Mouse (Mus musculus): Measurements from ENCODE around the gene Anapc7. TPM values are rescaled to one million over a fixed set of nuclear protein-coding genes. Genes with fewer than 3 reads are reported as not detected.

Anapc7 gene
- total and polyA plus RNA-seq, 3 experiments, result 39.9 to 49.7 TPM; not detected in 1

DNA sequence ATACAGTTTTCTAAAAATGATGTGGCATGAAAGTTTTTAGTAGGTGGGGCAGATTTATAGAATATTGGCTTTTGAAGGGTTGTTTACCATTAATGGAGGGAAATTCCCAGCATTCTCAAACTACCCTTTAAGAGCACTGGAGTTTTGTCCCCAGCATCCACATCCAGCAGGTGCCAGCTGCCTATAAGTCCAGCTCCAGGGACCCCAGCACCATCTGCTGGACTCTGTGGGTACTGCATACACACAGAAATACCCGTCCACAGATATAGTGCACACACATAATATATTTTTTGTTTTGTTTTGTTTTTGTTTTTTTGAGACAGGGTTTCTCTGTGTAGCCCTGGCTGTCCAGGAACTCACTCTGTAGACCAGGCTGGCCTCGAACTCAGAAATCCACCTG, 27.6 kb upstream of the Anapc7 start:
- peak; percentile 83 for DNase-seq (ENCODE audit: low read depth, low spot score)
- H3K27me3 ChIP-seq (ENCODE audit: control insufficient read depth in 1 of 2, insufficient read depth in 2 of 2, low read length in 2 of 2), result no peaks in the 10 kb centered on the region
- peaks cover 0 to 11% of the 10 kb centered on the region in 2 experiments; a peak in 2 of 4 replicates for H3K4me1 ChIP-seq (ENCODE audit: control insufficient read depth in 1 of 2, insufficient read depth in 2 of 2, low read length in 2 of 2)
- H3K79me2 ChIP-seq (ENCODE audit: control insufficient read depth, insufficient read depth, low read length, poor library complexity), result peaks cover 38% of the 10 kb centered on the region
- H3K9ac ChIP-seq (ENCODE audit: control insufficient read depth, low read depth, low read length, poor library complexity, severe bottlenecking), result no peak overlapping the region
- no peak overlapping the region for H3K4me3 ChIP-seq (ENCODE audit: control insufficient read depth in 1 of 2, insufficient read depth in 1 of 2, low read depth in 2 of 2, low read length in 2 of 2)
- TF ChIP-seq MXI1 (IDR thresholded peaks at IDR 0.05; ENCODE audit: low read depth, low read length) (no peak; the same call in 1 of the 2 replicates), MAZ (IDR thresholded peaks at IDR 0.05; ENCODE audit: low read depth, low read length) (no peak), CTCF (IDR thresholded peaks at IDR 0.05 in 2 of 3, conservative IDR thresholded peaks at IDR 0.05 in 1 of 3; ENCODE audit: control insufficient read depth in 1 of 3, insufficient read depth in 1 of 3, low read depth in 2 of 3, low read length in 3 of 3, poor library complexity in 1 of 3, severe bottlenecking in 1 of 3) (peak; percentile 75 to 79 (median 75)), E2F4 (IDR thresholded peaks at IDR 0.05; ENCODE audit: borderline replicate concordance, low read depth, low read length) (no peak), SIN3A (IDR thresholded peaks at IDR 0.05; ENCODE audit: low read length) (peak; percentile 51; the same call in 1 of the 2 replicates), ZC3H11A (IDR thresholded peaks at IDR 0.05; ENCODE audit: low read depth, low read length) (peak; percentile 43; the same call in 1 of the 2 replicates), SMC3 (IDR thresholded peaks at IDR 0.05; ENCODE audit: low read depth, low read length) (peak; percentile 74), RAD21 (IDR thresholded peaks at IDR 0.05; ENCODE audit: low read depth, low read length) (peak; percentile 61)
- H3K9me3 ChIP-seq (replicated peaks; ENCODE audit: insufficient read depth, low read length), result no peaks in the 10 kb centered on the region
- peaks cover 7 to 10% of the 10 kb centered on the region in 2 experiments for H3K36me3 ChIP-seq (ENCODE audit: control insufficient read depth in 1 of 2, insufficient read depth in 2 of 2, low read length in 2 of 2)
- H3K27ac ChIP-seq (ENCODE audit: control insufficient read depth, low read depth, low read length), result no peak overlapping the region

DNA sequence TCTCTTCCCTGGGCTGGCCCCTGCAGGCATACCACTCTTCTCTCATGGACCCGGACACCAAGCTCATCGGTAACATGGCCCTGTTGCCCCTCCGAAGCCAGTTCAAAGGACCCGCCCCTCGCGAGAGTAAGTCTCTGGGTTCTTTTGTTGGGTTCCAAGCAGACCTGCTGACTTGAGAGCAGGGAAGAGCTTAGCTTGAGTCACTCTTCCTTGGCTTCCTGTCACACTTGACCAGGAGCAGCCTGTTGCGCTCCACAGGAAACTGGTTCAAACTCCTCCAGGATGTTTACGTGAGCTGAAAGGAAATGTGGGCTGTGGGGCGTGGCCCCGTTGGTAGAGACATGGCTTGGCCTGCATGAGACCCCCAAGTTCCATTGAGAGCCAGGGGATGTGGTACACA, 24.7 kb upstream of the Anapc7 start:
- Histone ChIP-seq H3K9ac (ENCODE audit: control insufficient read depth, low read depth, low read length, poor library complexity, severe bottlenecking) (no peak overlapping the region), H3K4me3 (ENCODE audit: control insufficient read depth in 1 of 2, insufficient read depth in 1 of 2, low read depth in 2 of 2, low read length in 2 of 2) (no peak overlapping the region), H3K27me3 (ENCODE audit: control insufficient read depth in 1 of 2, insufficient read depth in 2 of 2, low read length in 2 of 2) (no peaks in the 10 kb centered on the region), H3K4me1 (ENCODE audit: control insufficient read depth in 1 of 2, insufficient read depth in 2 of 2, low read length in 2 of 2) (peaks cover 0 to 7% of the 10 kb centered on the region in 2 experiments; a peak in 2 of 4 replicates), H3K27ac (ENCODE audit: control insufficient read depth, low read depth, low read length) (no peak overlapping the region), H3K9me3 (replicated peaks; ENCODE audit: insufficient read depth, low read length) (no peaks in the 10 kb centered on the region), H3K79me2 (ENCODE audit: control insufficient read depth, insufficient read depth, low read length, poor library complexity) (peaks cover 41% of the 10 kb centered on the region), H3K36me3 (ENCODE audit: control insufficient read depth in 1 of 2, insufficient read depth in 2 of 2, low read length in 2 of 2) (peaks cover 5 to 11% of the 10 kb centered on the region in 2 experiments)
- DNase-seq (ENCODE audit: low read depth, low spot score), result no peak
- TF ChIP-seq MAFK (IDR thresholded peaks at IDR 0.05; ENCODE audit: borderline replicate concordance, low read depth, low read length), result no peak
- TF ChIP-seq KAT2A (conservative IDR thresholded peaks at IDR 0.05; ENCODE audit: low read depth, low read length), result no peak

DNA sequence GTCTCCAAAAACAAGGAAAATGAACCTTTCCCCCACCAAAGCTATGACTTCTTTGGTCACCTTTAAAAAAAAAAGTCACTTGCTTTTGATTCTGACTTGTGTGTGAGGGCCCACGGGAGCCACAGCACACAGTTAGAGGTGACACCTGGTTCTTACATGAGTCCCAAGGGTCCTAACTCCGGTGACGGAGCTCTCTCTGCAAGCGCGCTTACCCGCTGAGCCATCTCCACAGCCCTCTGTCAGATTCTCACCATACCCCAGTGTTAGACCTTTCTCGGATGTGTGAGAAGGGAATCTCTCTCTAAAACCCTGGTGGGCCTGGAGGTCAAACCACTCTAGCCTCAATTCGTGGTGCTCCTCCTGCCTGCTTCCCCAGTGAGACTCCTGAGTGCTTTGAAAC, 24.0 kb upstream of the Anapc7 start:
- Histone ChIP-seq H3K36me3 (ENCODE audit: control insufficient read depth in 1 of 2, insufficient read depth in 2 of 2, low read length in 2 of 2) (peaks cover 5 to 15% of the 10 kb centered on the region in 2 experiments), H3K4me3 (ENCODE audit: control insufficient read depth in 1 of 2, insufficient read depth in 1 of 2, low read depth in 2 of 2, low read length in 2 of 2) (no peak overlapping the region), H3K27me3 (ENCODE audit: control insufficient read depth in 1 of 2, insufficient read depth in 2 of 2, low read length in 2 of 2) (no peaks in the 10 kb centered on the region), H3K4me1 (ENCODE audit: control insufficient read depth in 1 of 2, insufficient read depth in 2 of 2, low read length in 2 of 2) (peaks cover 0 to 6% of the 10 kb centered on the region in 2 experiments; a peak in 2 of 4 replicates), H3K9me3 (replicated peaks; ENCODE audit: insufficient read depth, low read length) (no peaks in the 10 kb centered on the region), H3K9ac (ENCODE audit: control insufficient read depth, low read depth, low read length, poor library complexity, severe bottlenecking) (no peak overlapping the region), H3K79me2 (ENCODE audit: control insufficient read depth, insufficient read depth, low read length, poor library complexity) (peaks cover 34% of the 10 kb centered on the region), H3K27ac (ENCODE audit: control insufficient read depth, low read depth, low read length) (no peak overlapping the region)
- TF ChIP-seq NRF1 (IDR thresholded peaks at IDR 0.05; ENCODE audit: insufficient read depth, low read depth, low read length, poor library complexity, severe bottlenecking), result no peak
- no peak for TF ChIP-seq POLR2AphosphoS5 (IDR thresholded peaks at IDR 0.05; ENCODE audit: borderline replicate concordance, low read depth, low read length)
- TF ChIP-seq MYC (IDR thresholded peaks at IDR 0.05; ENCODE audit: low read depth, low read length), result no peak
- TF ChIP-seq ZC3H11A (IDR thresholded peaks at IDR 0.05; ENCODE audit: low read depth, low read length), result no peak
- TF ChIP-seq MEF2A (IDR thresholded peaks at IDR 0.05; ENCODE audit: extremely low read depth, insufficient replicate concordance, low read depth, low read length, poor library complexity, severe bottlenecking), result no peak
- no peak for DNase-seq (ENCODE audit: low read depth, low spot score)
